In genomic region chr5:66746761-66747160, GRCm38 (mm10) we compare ENCODE assay signal across 9 mouse cellular contexts. TPM values are rescaled to one million over a fixed set of nuclear protein-coding genes. Genes with fewer than 3 reads are reported as not detected.
A peak's percentile ranks its signal among the peaks of the same experiment; 100 is the strongest.
DNase-seq lines count a peak whose midpoint lies in the region; ATAC-seq and TF ChIP-seq lines count a peak whose summit lies in the region.
"Had no signal": no experiment of that assay in that cellular context is flagged by ENCODE, and none has a peak within 500 bp of the region (broad histone marks: within the 10 kb centered on the region; RNA-seq: fewer than 3 reads in every experiment).

No protein-coding gene starts in this region.

- no peak for TF ChIP-seq POLR2A in embryonic fibroblast, embryonic 13.5 days (IDR thresholded peaks at IDR 0.05; ENCODE audit: low read depth, low read length)

- H3K27me3 ChIP-seq in kidney, embryonic 16.5 days (ENCODE audit: insufficient read depth, low read length): no peaks in the 10 kb centered on the region
- no peaks in the 10 kb centered on the region for H3K27me3 ChIP-seq in hindbrain, postnatal 0 days (ENCODE audit: insufficient read depth, low read length)
- 0 out of 2 replicates have a peak, but pooled peaks cover 2% of the 10 kb centered on the region for H3K27me3 ChIP-seq in neural tube, embryonic 12.5 days (replicated peaks)

- H3K4me1 ChIP-seq in kidney, embryonic 16.5 days (ENCODE audit: insufficient read depth, low read length): peaks cover 28% of the 10 kb centered on the region
- no peaks in the 10 kb centered on the region for H3K4me1 ChIP-seq in embryonic fibroblast, embryonic 13.5 days (ENCODE audit: control insufficient read depth, insufficient read depth, low read length)
- peaks cover 20% of the 10 kb centered on the region for H3K4me1 ChIP-seq in hindbrain, postnatal 0 days (ENCODE audit: insufficient read depth, low read length)
- H3K4me1 ChIP-seq in neural tube, embryonic 12.5 days: peaks cover 37% of the 10 kb centered on the region

- 9% methylated on average over 11 of the region's 11 CpGs for WGBS in kidney, embryonic 16.5 days
- WGBS in hindbrain, postnatal 0 days: 9% methylated on average over 11 of the region's 11 CpGs
- 4% methylated on average over 11 of the region's 11 CpGs for WGBS in neural tube, embryonic 12.5 days

- H3K4me3 ChIP-seq in kidney, embryonic 16.5 days (ENCODE audit: low read length): peak overlapping the region; percentile 66
- peak overlapping the region; percentile 50; the same call in 1 of the 2 replicates for H3K4me3 ChIP-seq in embryonic fibroblast, embryonic 13.5 days (ENCODE audit: insufficient read depth, low read length)
- peak overlapping the region; percentile 82 for H3K4me3 ChIP-seq in hindbrain, postnatal 0 days (ENCODE audit: low read length)
- peak overlapping the region; percentile 69 for H3K4me3 ChIP-seq in neural tube, embryonic 12.5 days
- H3K4me3 ChIP-seq: myocyte had no signal

- H3K27ac ChIP-seq in kidney, embryonic 16.5 days (ENCODE audit: low read length): peak overlapping the region; percentile 74; the same call in 1 of the 2 replicates
- H3K27ac ChIP-seq in embryonic fibroblast, embryonic 13.5 days (ENCODE audit: insufficient read depth, low read length): no peak overlapping the region
- H3K27ac ChIP-seq in hindbrain, postnatal 0 days: peak overlapping the region; percentile 92; the same call in 1 of the 2 replicates
- H3K27ac ChIP-seq in neural tube, embryonic 12.5 days: 0 out of 2 replicates have a peak overlapping the region, but pooled peaks have one; percentile 74

- H3K36me3 ChIP-seq in kidney, embryonic 16.5 days (ENCODE audit: insufficient read depth, low read length): no peaks in the 10 kb centered on the region
- no peaks in the 10 kb centered on the region for H3K36me3 ChIP-seq in hindbrain, postnatal 0 days (ENCODE audit: insufficient read depth, low read length)
- no peaks in the 10 kb centered on the region for H3K36me3 ChIP-seq in neural tube, embryonic 12.5 days

- no peak for ATAC-seq in kidney, embryonic 16.5 days (ENCODE audit: low FRiP score, low TSS enrichment)
- ATAC-seq in hindbrain, postnatal 0 days: no peak
- ATAC-seq in neural tube, embryonic 12.5 days (ENCODE audit: low FRiP score, low read depth): no peak

- no peaks in the 10 kb centered on the region for H3K9me3 ChIP-seq in kidney, embryonic 16.5 days (ENCODE audit: low read length)
- no peaks in the 10 kb centered on the region for H3K9me3 ChIP-seq in hindbrain, postnatal 0 days (ENCODE audit: low read length)
- no peaks in the 10 kb centered on the region for H3K9me3 ChIP-seq in neural tube, embryonic 12.5 days

- peak overlapping the region; percentile 69 for H3K9ac ChIP-seq in kidney, embryonic 16.5 days (replicated peaks; ENCODE audit: low read length)
- peak overlapping the region; percentile 83 for H3K9ac ChIP-seq in hindbrain, postnatal 0 days (replicated peaks; ENCODE audit: low read length)
- H3K9ac ChIP-seq in neural tube, embryonic 12.5 days: peak overlapping the region; percentile 83

- DNase-seq in kidney, postnatal 10 days: no peak
- no peak for DNase-seq in hindbrain, postnatal 0 days (ENCODE audit: low spot score)
- no peak for DNase-seq in cerebellum, adult 11-12 months
- no peak for DNase-seq in layer of hippocampus, postnatal 36 days
- no peak for DNase-seq in left cerebral cortex, adult 11 months (ENCODE audit: low spot score)

- H3K4me2 ChIP-seq in kidney, embryonic 16.5 days (replicated peaks; ENCODE audit: low read depth, low read length): peak overlapping the region; percentile 89
- peak overlapping the region; percentile 95 for H3K4me2 ChIP-seq in hindbrain, postnatal 0 days (ENCODE audit: low read depth, low read length)
- H3K4me2 ChIP-seq in neural tube, embryonic 12.5 days (replicated peaks): peak overlapping the region; percentile 94

- TF ChIP-seq CTCF in embryonic fibroblast, embryonic 13.5 days (IDR thresholded peaks at IDR 0.05; ENCODE audit: borderline replicate concordance, insufficient read depth, low read length): no peak
- TF ChIP-seq CTCF in hindbrain, postnatal 0 days (IDR thresholded peaks at IDR 0.05; ENCODE audit: low read depth): no peak

RNA-seq across cellular contexts. Expression of gene Limch1, which starts 1.1 kb away (rescaled TPM):
- 36.3 and 37.5 TPM in 2 replicates for polyA plus RNA-seq in kidney, embryonic 16.5 days (2015; fragmentation: Nextera tagmentation; extraction: Ambion mirVana)
- polyA plus RNA-seq in embryonic fibroblast, embryonic 13.5 days (2011; ENCODE audit: insufficient read length, low read depth, missing spikeins): 27.4 and 44.2 TPM in 2 replicates
- total RNA-seq in hindbrain, postnatal 0 days (2014; rRNA removed): 70.6 and 72.4 TPM in 2 replicates
- polyA plus RNA-seq in hindbrain, postnatal 0 days (2015; fragmentation: Nextera tagmentation; extraction: Ambion mirVana): 50.4 and 54.3 TPM in 2 replicates
- 59.8 and 63.7 TPM in 2 replicates for polyA plus RNA-seq in neural tube, embryonic 12.5 days (2016; fragmentation: Nextera tagmentation; extraction: Ambion mirVana)
- 100 to 1,000 TPM; 119 to 142 TPM for total RNA-seq in layer of hippocampus, postnatal 36 days (2021)
